Mouse (Mus musculus) mouse embryonic stem cell (cell line): ENCODE results near the gene Ifit3b.
"Not testable (repeated sequence)": the region's sequence is repeated elsewhere in the genome, so short reads cannot be mapped to it uniquely, and the experiment has no call there.

Experiments used
- in situ Hi-C, 2 experiments: fragments of 300-500 bp; cut with MboI; formaldehyde crosslinking; loops; 1 replicate in 1 of 2; 3 replicates in 1 of 2; pipeline ENCODE4 v1.14.3; 2019 to 2020; ENCODE audit warnings: low sequenced_read_pairs in 2 of 2, low pct_unique_long_range_greater_than_20kb in 1 of 2, mixed read lengths in 1 of 2; ENCODE audit not compliant: unreplicated experiment in 1 of 2

Ifit3b gene

DNA sequence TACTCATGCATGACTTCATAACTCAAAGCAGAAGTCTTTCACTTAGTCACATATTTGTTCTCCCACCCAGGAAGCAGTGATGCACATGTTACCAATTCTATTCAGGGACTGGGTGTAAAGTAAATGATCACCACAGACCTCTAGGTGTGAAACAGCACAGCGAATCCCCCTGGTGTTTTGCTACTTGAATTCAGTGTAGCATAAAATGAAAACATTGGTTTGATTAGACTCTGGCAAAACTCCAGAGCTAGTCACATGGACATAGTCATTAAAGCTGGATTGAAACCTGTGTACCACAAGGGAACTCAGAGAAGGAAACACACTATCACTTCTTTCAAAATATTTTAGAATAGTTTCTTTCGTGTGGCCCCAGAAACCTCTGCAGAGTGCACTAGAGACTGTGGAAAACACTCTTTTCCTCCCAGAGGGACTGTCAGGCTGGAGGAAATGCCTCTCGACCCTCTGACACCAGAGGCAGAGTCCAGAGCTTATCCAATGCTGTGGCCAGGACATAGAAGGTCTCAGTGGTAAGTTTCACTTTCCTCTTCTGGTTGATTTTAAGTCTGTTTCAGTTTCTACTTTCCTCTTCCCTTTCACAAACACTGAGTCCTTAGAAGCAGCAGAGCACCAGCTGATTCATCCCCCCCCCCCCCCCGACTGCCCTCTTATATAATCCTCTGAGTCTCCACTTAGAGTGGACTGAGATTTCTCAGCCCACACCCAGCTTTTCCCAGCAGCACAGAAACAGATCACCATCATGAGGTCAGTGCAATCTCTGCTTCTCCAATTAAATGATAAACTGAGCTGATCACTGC is at the start of gene Ifit3b:
Gene Ifit3b, plus strand, starts transcription at position 734 of the 815 bp plus-strand sequence.
- in situ Hi-C loops, result not testable (repeated sequence)

DNA sequence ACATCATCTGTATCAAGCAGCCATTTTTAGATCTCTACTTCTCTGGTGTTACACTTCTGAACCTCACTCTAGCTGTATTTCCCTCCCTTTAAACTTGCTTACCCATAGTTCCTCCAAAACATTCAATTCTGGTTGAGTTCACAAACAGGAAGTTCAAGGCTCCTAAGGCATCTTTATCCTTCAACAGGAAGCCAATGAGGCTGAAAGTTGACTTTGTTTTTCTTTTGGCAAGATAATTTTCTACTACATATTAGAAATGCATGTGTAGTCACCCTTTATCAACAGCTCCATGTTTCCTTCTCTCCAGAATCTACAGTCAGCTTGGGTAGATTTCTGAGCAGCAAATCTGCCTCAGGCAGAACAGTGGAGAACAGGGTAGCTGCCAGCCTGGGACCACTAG is 45.2 kb upstream of the Ifit3b start:
- in situ Hi-C loops, result no loop called here

DNA sequence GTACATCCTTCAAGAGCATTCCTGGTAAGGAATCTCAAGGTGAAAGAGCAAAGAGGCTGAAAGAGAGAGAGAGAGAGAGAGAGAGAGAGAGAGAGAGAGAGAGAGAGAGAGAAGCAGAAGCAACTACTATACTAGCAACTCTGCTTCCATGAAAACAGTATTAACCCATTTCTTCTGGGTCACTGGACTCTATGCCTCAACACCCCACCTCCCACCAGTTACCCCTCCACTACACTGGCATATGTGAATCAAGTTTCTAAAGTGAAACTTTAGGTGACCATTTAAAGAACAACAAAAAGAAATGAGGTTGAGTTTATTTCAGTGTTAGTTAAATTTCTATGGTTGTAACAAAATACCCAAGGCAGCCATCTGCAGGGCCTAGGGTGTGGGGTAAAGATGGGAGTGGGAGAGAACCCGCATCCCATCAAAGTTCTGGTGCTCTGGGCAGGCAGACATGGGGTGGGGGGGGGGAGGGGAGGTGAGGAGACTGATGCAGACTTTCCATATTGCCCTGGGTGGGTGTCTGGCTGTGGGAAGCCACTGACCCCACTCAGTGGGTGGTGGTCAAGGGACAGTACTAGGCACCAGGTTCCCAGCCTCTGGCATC is 41.5 kb upstream of the Ifit3b start:
- in situ Hi-C loops, result no loop called here

DNA sequence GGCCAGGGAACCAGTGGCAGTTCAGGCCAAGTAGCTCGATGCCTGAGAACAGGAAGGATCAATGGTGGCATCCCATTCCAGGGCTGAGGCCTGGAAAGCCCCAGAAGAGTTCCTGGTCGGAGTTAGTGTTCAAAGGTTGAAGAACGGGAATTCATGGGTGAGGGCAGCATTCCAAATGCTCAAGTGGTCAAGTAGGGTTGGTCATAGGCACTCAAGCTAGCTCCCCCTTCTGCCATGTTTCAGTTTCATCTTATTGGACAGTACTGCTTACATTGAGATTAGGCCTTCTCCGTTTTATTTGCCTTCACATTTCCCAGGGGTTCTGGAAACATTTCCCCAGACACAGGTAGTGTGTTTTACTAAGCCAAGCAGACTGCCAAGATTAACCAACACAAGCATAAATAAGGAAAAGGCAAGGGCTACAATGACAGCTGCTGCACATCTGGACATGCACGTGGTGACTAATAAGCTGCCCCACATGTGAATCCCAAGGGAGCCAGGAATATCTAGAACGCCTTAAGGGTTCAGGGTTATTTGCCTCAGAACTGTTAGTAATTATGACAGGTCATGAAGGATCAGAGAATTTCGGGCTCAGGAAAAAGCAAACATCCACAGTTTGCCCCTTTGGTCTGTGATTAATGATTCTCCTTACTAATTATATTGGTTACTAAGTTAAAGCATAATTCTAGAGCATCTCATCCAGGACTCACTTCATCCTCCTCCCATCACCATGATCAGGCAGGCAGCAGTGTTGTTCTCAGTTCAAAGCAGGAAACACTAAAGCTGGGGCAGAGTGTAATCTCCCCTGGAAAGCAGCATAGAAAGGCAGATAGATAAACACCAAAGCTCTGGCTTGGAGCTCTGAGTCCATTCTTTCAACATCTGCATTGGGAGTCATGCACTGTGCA is 38.5 kb upstream of the Ifit3b start:
- in situ Hi-C loops, result no loop called here

DNA sequence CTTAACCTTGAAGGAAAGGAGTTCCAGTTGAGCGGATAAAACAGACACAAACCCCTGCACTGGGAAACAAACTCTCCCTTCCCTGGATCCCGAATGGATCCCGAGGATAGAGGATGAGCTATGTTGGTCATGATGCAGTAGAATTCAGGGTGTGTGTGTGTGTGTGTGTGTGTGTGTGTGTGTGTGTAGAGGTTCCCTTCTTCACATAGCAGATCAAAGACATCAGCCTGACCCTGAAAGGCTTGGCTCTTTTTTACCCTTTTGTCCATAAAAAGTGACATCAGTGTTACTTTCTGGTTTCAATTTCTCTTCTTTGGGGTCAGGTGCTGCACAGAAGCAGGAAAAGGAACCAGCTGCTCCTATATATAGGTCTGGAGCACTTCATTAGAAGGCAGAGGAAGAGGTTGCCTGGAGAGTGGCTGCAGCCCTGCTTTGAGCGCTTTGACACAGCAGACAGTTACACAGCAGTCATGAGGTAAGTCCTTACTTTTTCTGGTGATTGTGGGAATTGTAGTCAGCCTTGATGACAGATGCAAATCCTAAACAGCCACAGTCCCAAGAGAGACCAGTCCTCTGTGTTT is 37.8 kb upstream of the Ifit3b start:
- in situ Hi-C loops, result no loop called here

DNA sequence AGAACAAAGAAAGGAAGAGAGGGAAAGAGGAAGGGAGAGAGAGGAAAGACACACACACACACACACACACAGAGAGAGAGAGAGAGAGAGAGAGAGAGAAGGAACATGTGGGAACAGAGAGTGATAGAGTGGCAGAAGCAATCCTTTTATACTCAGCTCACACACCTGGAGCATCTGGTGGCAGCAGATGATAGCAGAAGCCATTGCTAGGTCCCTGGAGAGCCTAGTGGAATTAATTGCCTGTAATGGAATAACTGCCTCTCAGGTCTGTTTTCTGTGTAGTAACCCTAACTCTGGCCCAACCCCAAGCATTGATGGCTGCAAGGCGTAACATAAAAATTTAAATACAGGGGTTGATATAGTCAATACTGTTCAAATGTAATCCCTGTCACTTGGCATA is 36.7 kb upstream of the Ifit3b start:
- in situ Hi-C loops, result no loop called here

DNA sequence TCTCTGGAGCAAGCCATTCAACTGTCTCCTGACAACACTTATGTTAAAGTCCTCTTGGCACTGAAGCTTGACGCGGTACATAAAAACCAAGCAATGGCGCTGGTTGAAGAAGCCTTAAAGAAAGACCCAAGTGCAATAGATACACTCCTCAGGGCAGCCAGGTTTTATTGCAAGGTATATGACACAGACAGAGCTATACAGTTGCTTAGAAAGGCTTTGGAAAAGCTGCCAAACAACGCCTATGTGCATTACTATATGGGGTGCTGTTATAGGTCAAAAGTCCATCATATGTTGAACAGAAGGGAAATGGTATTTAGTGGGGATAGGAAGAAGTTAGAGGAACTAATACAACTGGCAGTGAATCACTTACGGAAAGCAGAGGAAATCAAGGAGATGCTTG is 34.1 kb upstream of the Ifit3b start:
- in situ Hi-C loops, result no loop called here

DNA sequence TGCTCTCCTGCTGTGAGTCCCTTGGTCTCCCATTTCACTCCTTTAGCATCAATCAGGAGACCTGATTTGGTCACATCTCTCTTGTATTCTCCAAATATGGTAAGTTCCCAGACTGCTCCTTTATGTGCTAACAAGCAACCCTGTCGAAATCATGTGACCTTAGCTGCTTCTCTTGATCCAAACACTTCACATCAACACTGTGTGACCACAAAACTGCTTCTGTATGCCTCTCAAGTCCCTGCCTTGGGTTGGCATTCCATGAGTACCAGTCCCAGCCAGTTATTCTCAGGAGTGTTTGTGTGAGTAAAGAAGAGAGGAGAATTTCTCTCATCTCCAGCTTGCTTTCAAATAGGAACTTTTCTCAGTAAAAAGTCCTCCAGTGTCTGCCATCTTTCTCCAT is 30.6 kb upstream of the Ifit3b start:
- in situ Hi-C loops, result no loop called here

DNA sequence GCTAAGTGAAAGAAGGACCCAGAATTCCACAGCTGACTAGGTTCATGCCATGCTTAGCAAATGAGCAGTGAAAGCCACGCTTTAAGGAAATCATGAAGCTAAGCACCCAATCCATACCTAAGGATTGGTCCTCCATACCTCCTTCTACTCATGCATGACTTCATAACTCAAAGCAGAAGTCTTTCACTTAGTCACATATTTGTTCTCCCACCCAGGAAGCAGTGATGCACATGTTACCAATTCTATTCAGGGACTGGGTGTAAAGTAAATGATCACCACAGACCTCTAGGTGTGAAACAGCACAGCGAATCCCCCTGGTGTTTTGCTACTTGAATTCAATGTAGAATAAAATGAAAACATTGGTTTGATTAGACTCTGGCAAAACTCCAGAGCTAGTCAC is 25.1 kb upstream of the Ifit3b start:
- in situ Hi-C loops, result not testable (repeated sequence)

DNA sequence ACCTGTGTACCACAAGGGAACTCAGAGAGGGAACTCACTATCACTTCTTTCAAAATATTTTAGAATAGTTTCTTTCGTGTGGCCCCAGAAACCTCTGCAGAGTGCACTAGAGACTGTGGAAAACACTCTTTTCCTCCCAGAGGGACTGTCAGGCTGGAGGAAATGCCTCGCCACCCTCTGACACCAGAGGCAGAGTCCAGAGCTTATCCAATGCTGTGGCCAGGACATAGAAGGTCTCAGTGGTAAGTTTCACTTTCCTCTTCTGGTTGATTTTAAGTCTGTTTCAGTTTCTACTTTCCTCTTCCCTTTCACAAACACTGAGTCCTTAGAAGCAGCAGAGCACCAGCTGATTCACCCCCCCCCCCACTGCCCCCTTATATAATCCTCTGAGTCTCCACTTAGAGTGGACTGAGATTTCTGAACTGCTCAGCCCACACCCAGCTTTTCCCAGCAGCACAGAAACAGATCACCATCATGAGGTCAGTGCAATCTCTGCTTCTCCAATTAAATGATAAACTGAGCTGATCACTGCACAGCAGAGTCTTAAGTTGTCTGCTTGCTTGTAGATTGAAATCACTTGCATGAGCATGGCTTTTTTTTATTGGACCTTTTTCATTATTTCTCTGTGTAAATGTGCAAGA is 24.5 kb upstream of the Ifit3b start, which contains the start of gene Ifit3:
Gene Ifit3, plus strand, starts transcription at position 406 of the 641 bp plus-strand sequence.
- in situ Hi-C loops, result not testable (repeated sequence)

DNA sequence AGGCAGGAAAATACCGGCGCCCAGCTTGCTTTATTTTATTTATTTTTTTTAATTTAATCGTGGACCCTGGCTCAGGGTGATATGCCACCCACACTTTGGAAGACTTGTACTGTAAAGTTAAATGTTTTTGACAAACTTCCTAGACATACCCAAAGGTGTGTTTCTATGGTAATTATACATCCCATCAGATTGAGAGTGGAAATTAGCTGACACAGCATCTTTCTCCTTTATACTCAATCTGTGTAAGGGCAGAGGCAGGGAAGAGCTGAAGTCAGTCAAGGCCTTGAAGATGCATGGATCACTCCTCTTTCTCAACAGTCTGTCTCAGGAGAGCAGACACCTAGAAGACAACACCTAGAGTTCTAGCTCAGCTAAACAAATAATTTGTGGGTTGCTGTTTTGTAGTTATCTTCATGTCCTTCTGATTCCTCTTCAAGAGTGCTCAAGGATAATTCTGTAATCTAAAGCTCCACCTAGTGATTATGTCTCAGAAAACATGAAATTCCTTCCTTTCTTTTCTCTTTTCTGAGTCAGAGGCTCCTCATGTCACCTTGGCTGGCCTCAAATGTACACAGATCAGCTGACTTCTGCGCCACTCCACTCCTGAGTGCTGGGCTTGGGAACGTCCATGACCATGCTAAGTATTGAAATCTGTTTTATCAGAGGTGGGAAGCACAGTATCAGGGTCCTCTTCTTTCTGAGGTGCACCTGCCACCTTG is 21.9 kb upstream of the Ifit3b start:
- in situ Hi-C loops, result not testable (repeated sequence)

DNA sequence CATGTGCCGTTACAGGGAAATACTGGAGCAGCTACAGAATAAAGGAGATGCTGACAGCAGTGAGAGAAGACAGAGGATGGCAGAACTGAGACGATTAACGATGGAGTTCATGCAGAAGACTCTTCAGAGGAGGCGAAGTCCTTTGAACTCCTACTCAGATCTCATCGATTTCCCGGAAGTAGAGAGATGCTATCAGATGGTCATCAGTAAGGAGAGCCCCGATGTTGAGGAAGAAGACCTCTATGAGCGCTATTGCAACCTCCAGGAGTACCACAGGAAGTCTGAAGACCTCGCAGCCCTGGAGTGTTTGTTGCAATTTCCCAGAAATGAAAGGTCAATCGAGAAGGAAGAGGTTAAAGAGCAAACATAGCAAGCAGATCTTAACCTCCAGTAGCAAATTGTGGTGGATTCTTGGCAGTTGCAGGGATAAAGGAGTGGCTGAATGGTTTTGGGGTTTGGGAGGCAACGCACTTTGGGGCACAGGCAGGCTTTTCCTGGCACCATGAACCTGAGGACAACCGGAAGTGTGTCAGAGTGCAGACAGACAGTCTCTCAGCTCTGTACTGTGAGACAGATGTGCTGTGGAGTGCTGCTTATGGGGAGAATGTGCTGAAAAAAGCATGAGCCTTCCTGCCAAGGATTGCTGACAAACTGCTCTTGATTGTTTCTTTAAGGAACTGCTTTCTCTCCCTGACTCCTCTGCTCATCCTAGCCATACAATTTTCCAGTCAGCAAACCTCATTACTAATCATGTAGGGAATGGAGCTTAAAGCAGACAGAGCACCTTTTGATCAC is 19.7 kb upstream of the Ifit3b start:
- in situ Hi-C loops, result not testable (repeated sequence)

DNA sequence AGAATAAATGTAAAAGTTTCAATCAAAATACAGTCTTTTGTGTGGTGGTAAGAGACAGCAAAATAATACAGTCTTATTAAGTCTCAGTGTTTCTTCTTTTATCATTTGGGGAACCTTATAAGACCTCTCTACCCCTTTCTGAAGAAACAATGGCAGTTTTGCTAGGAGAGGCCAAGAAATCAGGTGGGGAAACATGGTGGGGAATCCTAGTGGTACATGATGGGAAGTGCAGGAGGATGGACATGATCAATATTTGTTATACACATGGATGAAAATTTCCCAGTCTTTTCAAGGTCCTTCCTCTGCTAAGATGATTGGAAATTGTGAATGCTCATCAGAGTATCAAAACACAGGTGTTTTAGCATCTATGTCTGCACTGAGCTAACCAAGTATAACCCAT is 18.8 kb upstream of the Ifit3b start:
- in situ Hi-C loops, result no loop called here

DNA sequence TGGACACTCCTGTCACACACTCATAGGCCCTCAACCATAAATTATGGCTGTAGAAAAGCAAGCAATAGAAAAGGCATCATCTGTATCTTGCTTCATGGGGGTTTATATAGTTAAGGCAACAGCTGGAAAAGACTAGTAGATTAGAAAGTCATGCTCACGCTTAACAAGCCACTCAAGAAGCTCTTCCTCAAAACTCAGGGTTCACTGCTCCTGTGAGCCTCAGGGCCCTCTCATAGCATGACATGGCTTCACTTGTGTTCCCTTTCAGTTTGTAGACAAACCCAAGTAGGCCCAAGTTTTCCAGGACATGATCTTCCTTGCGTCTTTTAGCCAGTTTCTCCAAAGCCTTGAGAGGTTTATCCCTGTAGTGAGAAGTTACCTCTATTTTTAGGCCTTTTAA is 14.3 kb upstream of the Ifit3b start:
- in situ Hi-C loops, result no loop called here

DNA sequence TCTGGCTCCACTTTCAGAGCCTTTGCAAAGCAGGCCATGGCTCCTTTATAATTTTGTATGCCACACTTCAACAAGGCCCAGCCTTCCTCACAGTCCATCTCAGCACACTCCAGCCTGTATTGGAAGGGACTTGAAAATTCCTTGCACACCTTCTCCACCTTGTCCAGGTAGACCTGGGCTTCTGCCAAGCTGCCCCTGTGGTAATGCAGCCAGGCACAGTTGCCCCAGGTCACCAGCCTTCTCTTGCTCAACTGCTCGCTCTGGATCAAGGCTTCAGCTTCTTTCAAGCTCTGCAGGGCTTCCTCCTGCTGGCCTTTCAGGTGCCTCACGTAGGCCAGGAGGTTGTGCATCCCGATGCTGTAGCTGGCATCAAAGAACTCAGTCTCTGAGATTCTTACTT is 13.2 kb upstream of the Ifit3b start:
- in situ Hi-C loops, result not testable (repeated sequence)

DNA sequence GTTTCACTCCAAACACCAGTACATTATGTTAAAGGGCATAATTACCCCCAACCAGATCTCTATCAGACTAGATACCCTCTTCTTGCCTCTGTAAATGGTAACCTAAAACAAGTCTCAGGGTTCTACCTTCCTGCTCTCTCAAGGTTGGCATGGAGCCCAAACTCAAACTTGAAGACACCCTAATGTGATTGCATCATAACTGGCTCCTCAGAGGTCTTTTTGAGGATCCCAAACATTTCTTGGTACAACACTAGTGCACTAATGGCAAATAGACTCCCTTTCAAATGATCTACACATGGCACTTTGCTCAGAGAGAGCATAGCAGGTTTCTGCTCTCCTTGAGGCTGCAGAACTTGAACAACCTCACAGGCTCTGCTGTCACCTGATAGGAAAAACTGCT is 11.0 kb upstream of the Ifit3b start:
- in situ Hi-C loops, result no loop called here

DNA sequence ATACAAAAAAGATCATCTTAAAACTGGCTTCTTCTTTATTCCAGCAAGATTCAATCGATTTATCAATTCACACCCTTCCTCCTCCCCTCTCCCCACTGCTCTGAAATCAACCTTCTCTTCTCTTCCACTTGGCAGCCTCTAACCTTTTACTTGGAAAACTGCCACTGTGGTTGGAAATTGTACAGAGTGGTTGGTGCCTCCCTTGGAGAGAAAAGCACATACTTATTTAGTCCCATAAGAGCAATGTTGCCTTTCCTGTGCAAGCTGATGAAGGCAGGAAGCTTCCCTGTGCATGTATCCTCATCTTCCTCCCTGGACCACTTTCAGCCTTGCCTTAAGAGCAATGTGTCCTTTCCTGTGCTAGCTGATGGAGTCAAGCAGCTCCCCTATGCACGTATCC is 9.4 kb upstream of the Ifit3b start:
- in situ Hi-C loops, result no loop called here
